Mouse (Mus musculus) cerebellum, adult 9-11 months (tissue): ENCODE measurements around the gene Pitpnm2.

ENCODE experiments used
- DNase-seq: peaks from one replicate; pipeline ENCODE4 v3.0.0; 2022

Gene Pitpnm2

GRCm38 (mm10) chr5:124115990-124116845, 133.3 kb downstream of the Pitpnm2 start, which contains the start of gene Arl6ip4:
Gene Arl6ip4, plus strand, starts transcription at chr5:124116089.
- peak; percentile 74 for DNase-seq

GRCm38 (mm10) chr5:124115531-124115930, 134.0 kb downstream of the Pitpnm2 start:
- DNase-seq: no peak

DNA sequence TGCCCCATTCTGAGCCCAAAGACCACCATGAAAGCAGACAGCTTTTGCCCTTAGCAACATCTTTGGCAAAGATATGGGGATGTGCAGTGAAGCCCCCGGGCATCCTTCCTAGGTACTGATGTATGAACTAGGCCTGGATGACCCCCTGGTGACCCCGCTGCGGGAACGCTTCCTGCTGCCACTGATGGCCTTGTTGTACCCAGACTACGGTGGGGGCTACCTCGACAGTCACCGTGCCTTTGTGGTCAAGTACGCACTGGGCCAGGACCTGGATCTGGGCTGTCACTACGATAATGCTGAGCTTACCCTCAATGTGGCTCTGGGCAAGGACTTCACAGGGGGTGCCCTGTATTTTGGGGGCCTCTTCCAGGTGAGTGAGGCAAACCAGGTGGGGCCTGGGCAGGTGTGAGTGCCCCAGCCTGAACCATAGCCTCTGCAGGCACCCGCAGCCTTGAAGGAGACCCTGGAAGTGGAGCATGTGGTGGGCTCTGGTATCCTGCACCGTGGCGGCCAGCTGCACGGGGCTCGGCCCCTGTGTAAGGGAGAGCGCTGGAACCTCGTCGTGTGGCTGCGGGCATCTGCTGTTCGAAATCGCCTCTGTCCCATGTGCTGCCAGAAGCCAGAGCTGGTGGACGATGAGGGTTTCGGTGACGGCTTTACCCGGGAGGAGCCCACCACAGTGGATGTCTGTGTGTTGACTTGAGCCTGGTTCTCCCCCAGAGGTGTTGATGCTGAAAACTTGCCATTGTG, 135.1 kb downstream of the Pitpnm2 start:
- peak; percentile 67 for DNase-seq

- DNase-seq: peak; percentile 77
Measured at GRCm38 (mm10) chr5:124113030-124113429, 136.5 kb downstream of the Pitpnm2 start.

GRCm38 (mm10) chr5:124112531-124112930, 137.0 kb downstream of the Pitpnm2 start:
- no peak for DNase-seq

GRCm38 (mm10) chr5:124111742-124112497, 137.6 kb downstream of the Pitpnm2 start, which contains the start of gene Ogfod2:
Gene Ogfod2, plus strand, starts transcription at chr5:124112297.
- peak; percentile 94 for DNase-seq

DNA sequence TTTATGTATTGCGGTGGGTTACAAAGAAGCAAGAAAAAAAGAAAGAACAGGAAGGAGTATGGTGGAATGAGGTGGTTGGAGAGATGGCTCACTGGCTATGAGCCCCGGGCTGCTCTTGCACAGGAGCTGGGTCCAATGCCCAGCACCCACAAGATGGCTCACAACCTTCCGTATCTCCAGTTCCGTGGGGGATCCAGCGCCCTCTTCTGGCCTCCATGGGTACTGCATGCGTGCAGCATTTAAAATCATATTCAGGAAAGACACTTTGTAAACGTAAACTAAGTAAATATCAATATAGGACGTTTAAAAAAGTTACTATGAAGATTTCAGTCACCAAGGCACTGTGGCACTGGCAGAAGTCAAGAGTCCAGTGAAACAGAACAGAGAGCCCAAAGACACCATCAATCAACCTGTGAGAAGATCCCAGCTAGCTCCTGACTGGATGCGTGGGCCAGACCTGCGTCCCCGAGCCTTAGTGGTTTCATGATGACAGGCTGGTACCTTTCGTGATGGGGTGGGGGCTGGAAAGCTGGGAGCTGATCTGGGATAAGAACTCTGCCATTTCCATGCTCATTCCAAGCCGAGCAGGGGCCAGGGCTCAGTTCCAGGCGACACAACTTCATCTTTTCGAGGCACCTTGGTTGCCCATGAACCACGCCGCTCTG, 138.4 kb downstream of the Pitpnm2 start:
- DNase-seq: no peak

DNA sequence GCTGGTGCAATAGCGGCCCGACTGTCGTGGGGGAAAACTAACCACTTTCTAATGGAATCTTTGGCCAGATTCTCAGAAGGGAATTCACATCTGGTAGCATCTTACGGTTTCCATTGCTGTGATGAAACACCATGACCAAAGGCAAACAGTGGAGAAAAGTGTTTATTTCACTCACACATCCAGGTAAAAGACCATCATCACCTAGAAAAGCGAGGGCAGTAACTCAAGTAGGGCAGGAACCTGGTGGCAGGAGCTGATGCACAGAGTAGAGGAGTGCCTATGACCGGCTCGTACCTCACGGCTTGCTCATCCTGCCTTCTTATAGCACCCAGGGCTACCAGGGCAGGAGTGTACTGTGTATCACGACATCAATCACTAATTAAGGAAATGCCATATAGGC, 146.0 kb downstream of the Pitpnm2 start:
- no peak for DNase-seq

DNA sequence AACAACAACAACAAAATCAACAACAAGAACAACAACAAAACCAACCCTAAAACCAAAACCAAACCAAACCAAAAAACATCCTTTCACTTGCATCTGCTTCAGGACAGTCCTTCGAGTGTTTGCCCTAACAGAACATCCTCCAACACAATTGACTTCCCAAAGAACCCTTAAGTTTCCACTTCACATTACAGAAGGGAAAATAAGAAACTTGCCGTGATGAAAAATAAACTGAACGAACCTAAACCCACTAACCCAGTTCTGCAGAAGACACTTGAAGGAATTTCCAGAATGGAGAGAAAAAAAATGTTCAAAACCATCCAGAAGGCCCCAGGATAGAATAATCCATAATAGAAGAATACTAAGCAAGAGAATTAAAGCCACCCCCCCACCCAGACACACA, 146.5 kb downstream of the Pitpnm2 start:
- no peak for DNase-seq

DNA sequence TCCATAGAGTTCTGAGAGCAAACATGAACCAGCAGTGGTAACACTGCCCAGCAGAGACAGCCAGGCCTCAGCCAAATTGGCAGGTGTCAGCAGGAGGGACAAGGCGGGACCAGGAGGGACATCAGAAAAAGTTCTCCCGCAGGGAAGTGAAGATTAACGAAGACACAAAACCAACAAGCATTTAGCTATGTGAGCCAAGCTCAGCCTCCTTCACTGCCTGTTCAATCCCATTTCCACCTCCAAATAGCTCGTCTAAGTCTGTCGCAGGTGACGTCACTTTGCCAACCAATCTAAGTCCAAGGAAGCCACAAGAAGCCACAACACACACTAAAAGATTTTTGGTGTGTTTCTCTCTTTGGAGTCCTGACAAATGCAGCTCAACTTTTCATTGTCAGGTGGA, 147.2 kb downstream of the Pitpnm2 start:
- DNase-seq: no peak

DNA sequence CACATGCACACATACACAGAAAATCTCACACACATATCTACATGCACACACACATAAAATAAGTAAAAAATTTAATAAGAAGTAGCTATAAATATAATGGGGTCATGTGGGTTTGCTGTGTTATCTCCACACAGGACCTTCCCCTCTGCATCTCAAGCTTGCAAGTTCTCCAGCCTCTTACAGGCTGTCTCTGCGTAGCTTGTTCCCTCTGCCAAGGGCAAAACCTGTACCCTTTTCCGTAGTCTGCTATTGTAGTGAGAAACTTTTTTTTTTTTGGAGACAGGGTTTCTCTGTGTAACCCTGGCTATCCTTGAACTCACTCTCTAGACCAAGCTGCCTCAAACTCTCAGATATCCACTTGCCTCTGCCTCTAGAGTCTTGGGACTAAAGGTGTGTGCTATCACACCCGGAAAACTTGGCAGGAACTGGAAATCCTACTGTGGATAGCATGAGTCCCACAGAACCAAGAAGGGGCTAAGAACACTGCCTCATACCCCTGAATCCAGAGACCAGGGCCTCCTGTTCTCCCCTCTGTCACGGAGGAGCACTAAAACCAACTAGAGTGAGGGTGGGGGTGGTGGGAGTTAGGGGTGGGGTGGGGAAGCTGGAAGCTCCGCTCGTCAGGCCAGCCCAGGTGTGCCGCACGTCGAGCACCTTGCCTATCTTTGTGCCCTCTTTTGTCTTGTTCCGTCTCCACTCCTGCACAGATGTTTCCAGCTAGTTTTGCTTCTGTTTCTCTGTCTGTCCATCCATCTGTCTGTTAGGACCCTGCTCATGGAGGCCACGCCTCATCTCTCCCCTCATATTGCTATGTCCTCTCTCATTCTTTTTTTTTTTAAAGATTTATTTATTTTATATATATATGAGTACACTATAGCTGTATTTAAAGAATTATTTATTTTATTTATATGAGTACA, 149.2 kb downstream of the Pitpnm2 start:
- no peak for DNase-seq

GRCm38 (mm10) chr5:124098923-124099322, 150.6 kb downstream of the Pitpnm2 start:
- no peak for DNase-seq

DNA sequence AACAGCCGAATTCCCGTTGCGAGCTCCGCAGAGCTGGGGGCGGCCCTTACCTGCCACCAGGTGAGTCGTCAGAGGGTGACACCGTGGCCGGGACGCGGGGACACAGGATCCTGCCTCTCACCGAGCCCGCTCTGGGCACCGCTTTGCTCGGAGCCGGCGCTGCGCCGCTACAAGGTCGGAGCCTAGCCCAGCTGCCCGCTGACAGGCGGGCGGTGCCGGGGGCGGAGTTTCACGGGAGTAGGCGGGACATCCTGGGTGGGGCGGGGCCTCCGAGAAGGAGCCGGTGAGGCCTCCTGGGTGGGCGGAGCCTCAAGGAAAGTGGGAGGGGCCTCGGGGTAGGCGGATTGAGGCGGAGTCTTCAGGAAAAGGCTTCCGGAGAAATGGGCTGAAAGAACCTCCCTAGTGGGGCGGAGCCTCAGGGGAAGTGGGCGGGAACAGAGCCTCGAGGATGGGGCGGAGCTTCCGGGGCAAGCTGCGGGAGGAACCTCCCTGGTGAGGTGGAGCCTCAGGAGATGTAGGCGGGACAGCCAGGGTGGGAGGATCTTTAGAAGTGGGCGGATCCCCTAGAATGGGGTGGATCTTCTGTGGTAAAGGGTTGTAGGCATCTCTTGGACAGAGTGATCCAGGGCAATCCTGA, 153.8 kb downstream of the Pitpnm2 start, which contains the start of gene Abcb9:
Gene Abcb9 (minus strand): TSS at position 203 of the 637 bp plus-strand sequence.
- peak; percentile 99 for DNase-seq

DNA sequence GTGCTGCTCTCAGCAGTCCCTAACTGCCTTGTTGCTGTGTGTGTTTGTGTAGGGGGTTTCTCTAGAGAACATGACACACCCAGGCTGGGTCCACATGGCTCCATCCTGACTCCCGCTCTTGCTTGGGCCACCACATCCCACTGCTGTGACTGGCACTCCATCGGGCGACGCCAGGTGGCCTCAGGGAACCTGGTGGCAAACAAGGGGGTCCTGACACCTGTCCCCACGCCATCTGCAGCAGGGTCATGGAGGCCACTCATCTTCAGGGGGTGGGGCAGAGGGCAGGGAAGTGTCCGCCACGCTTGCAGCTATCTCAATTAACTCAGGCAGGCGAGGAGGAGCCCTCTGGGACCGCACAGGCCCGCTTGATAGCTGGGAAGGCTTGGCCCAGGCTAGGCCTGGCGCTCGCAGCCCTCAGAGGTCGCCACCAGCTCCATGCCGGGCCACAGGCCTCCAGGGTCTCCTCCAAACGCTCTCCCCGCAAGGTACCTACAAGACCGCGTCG, 154.4 kb downstream of the Pitpnm2 start:
- peak; percentile 79 for DNase-seq

- DNase-seq: peak; percentile 54
Measured at GRCm38 (mm10) chr5:124093852-124094604, 155.5 kb downstream of the Pitpnm2 start.

DNA sequence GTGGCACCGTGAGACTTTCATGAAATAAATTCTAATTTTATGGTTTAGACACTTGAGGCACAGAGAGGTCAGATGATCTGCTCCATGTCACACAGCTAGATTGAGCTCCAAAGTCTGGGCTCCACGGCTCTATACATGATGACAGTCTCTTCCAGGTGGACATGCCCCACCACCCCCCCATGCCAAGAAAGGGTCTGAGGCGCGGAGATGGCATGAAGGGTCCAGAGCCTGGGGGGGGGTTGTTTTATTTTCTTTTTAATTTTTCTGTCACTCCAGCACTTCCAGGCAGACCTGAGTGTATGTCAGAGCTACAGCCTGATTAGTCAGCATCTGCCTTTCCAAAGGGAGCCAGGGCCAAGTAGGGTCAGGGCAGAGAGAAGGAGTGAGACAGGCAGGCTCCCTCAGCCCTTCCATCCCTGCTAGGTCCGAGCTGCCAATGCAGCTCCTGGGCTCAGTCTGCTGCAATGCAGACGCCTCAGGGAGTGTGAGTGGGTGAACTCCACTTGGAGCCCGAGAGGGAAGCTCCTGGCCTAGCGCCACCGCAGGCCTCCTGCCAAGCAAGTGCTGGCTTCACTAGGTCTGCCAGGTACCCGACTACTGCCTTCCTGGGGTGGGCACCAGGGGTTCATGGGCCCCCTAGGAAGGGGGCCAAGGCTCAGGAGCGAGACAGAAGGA, 156.3 kb downstream of the Pitpnm2 start:
- DNase-seq: peak; percentile 86

- DNase-seq: peak; percentile 57
Measured at GRCm38 (mm10) chr5:124091951-124092406, 157.6 kb downstream of the Pitpnm2 start.

- peak; percentile 33 for DNase-seq
Measured at GRCm38 (mm10) chr5:124089868-124090267, 159.7 kb downstream of the Pitpnm2 start.

DNA sequence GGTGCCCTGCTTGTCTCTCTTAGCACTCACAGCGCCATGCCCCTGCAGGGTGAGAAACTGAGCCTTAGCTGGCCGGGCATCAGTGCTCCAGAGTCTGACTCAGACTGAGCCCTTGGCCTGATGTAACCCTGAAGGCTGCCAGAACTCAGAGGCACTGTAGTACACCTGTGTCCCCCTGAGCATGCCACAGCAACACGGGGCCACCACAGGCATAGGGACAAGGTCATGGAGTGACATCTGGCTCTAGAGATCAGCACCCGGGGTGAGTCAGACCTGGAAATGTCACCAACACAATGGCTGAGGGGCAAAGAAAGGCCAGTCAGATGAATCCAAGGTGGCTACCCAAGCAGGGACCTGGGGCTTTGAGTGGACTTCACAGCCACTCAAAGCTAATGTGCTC, 162.7 kb downstream of the Pitpnm2 start:
- no peak for DNase-seq
